Mouse (Mus musculus) myocyte (in vitro differentiated cells): Measurements from ENCODE around the gene Fgd3.

Experiments
- CEBPB ChIP-seq: IDR thresholded peaks from 2 replicates; pipeline ENCODE4 v1.6.1; 2011; ENCODE audit warnings: mild to moderate bottlenecking, moderate library complexity; ENCODE audit not compliant: poor library complexity, insufficient read depth, severe bottlenecking
- E2F4 ChIP-seq: IDR thresholded peaks from one replicate; pipeline ENCODE4 v1.6.1; 2011; ENCODE audit warnings: mild to moderate bottlenecking, control low read depth, moderate library complexity; ENCODE audit not compliant: insufficient read depth
- MAX ChIP-seq: IDR thresholded peaks from one replicate; pipeline ENCODE4 v1.6.1; 2011; ENCODE audit warnings: low read depth, mild to moderate bottlenecking, control low read depth
- MYOD1 ChIP-seq, 3 experiments: IDR thresholded peaks; one replicate each; pipeline ENCODE4 v1.6.1; 2011; ENCODE audit warnings: control low read depth in 2 of 3, low read depth in 2 of 3, mild to moderate bottlenecking in 2 of 3, moderate library complexity in 1 of 3; ENCODE audit not compliant: insufficient read length in 2 of 3, control insufficient read depth in 1 of 3
- MYOG ChIP-seq, 3 experiments: IDR thresholded peaks; one replicate each; pipeline ENCODE4 v1.6.1; 2011; ENCODE audit warnings: control low read depth in 2 of 3, low read depth in 2 of 3, mild to moderate bottlenecking in 2 of 3; ENCODE audit not compliant: insufficient read length in 2 of 3, control insufficient read depth in 1 of 3, insufficient read depth in 1 of 3
- POLR2A ChIP-seq: IDR thresholded peaks from one replicate; pipeline ENCODE4 v1.6.1; 2011; ENCODE audit warnings: low read depth, mild to moderate bottlenecking, control low read depth, moderate library complexity; ENCODE audit not compliant: insufficient read length
- POLR2AphosphoS2 ChIP-seq: IDR thresholded peaks from one replicate; pipeline ENCODE4 v1.6.1; 2011; ENCODE audit warnings: low read depth, control low read depth; ENCODE audit not compliant: insufficient read length
- REST ChIP-seq: IDR thresholded peaks from one replicate; pipeline ENCODE4 v1.6.1; 2011; ENCODE audit warnings: mild to moderate bottlenecking, control low read depth, moderate library complexity; ENCODE audit not compliant: insufficient read depth, insufficient read length
- SRF ChIP-seq: IDR thresholded peaks from one replicate; pipeline ENCODE4 v1.6.1; 2011; ENCODE audit warnings: low read depth; ENCODE audit not compliant: control insufficient read depth, insufficient read length
- TCF12 ChIP-seq: IDR thresholded peaks from one replicate; pipeline ENCODE4 v1.6.1; 2011; ENCODE audit warnings: mild to moderate bottlenecking, control low read depth; ENCODE audit not compliant: poor library complexity, insufficient read depth, severe bottlenecking
- TCF3 ChIP-seq: IDR thresholded peaks from one replicate; pipeline ENCODE4 v1.6.1; 2011; ENCODE audit warnings: low read depth, control low read depth; ENCODE audit not compliant: insufficient read length
- USF1 ChIP-seq: IDR thresholded peaks from one replicate; pipeline ENCODE4 v1.6.1; 2011; ENCODE audit warnings: low read depth, mild to moderate bottlenecking, control low read depth, moderate library complexity

- TF ChIP-seq POLR2A, result no peak
- peak in 2 of 3 experiments; percentile 41 to 43 for TF ChIP-seq MYOD1 (IDR thresholded peaks at IDR 0.05; ENCODE audit: control insufficient read depth in 1 of 3, insufficient read length in 2 of 3, low read depth in 2 of 3)
- TF ChIP-seq CEBPB, result no peak
- TF ChIP-seq SRF, result no peak
- no peak for TF ChIP-seq TCF3
- no peak for TF ChIP-seq TCF12
- TF ChIP-seq MAX, result no peak
- no peak for TF ChIP-seq E2F4
- TF ChIP-seq REST, result no peak
- TF ChIP-seq POLR2AphosphoS2, result no peak
- TF ChIP-seq USF1, result no peak
- peak in 1 of 3 experiments; percentile 59 for TF ChIP-seq MYOG (IDR thresholded peaks at IDR 0.05; ENCODE audit: control insufficient read depth in 1 of 3, insufficient read depth in 1 of 3, insufficient read length in 2 of 3, low read depth in 2 of 3)
Observed at GRCm38 (mm10) chr13:49238737-49239136, 81.4 kb downstream of the Fgd3 start.
